Comparison of ENCODE assay signal across 14 mouse cellular contexts in the genomic region with DNA sequence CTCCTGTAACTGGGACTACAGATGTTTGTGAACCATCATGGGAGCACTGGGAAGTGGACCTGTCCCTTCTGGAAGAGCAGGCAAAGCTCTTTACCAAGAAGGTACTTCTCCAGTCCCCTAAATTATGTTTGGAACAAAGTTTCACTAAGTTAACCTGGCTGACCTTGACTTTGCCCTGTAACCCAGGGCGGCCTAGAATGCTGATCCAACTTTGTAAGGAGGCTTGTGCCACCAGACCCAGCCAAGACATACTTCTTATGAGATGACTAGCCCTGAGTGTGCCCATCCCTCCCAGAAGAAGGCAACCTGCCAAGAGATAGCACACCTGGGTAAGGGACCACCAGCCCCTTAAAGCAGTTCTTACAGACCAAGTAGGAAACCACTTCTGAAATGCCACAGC.
"Had no signal": no experiment of that assay in that cellular context is flagged by ENCODE, and none has a peak within 500 bp of the region (broad histone marks: within the 10 kb centered on the region; RNA-seq: fewer than 3 reads in every experiment).

No protein-coding gene starts in this region.

- H3K4me1 ChIP-seq: limb, embryonic 12.5 days; limb, embryonic 15.5 days; midbrain, embryonic 13.5 days had no signal

- H3K9ac ChIP-seq: limb, embryonic 12.5 days; limb, embryonic 15.5 days; liver, embryonic 14.5 days; liver, postnatal 0 days; lung, embryonic 14.5 days; midbrain, embryonic 13.5 days had no signal

- H3K4me3 ChIP-seq: limb, embryonic 12.5 days; limb, embryonic 15.5 days; midbrain, embryonic 13.5 days had no signal

- H3K27me3 ChIP-seq: limb, embryonic 12.5 days; limb, embryonic 15.5 days; midbrain, embryonic 13.5 days had no signal

- H3K9me3 ChIP-seq: limb, embryonic 12.5 days; limb, embryonic 15.5 days; midbrain, embryonic 13.5 days had no signal

- ATAC-seq: liver, postnatal 0 days; lung, postnatal 0 days; midbrain, embryonic 13.5 days had no signal

- H3K36me3 ChIP-seq: limb, embryonic 12.5 days; limb, embryonic 15.5 days; midbrain, embryonic 13.5 days had no signal

- H3K27ac ChIP-seq: limb, embryonic 12.5 days; limb, embryonic 15.5 days; liver, embryonic 14.5 days; macrophage; midbrain, embryonic 13.5 days had no signal

- DNase-seq: kidney, postnatal 14 days; kidney, postnatal 4 days; left cerebral cortex, postnatal 4 days; liver, postnatal 0 days; lung, embryonic 14.5 days; thymus, adult 18-20 months; thymus, postnatal 36 days had no signal

- H3K4me2 ChIP-seq: limb, embryonic 12.5 days; limb, embryonic 15.5 days; liver, embryonic 11.5 days; lung, embryonic 14.5 days; midbrain, embryonic 13.5 days had no signal
